Mouse (Mus musculus) midbrain, embryonic 15.5 days (tissue): Measurements from ENCODE around the gene Mycs. TPM values are rescaled to one million over a fixed set of nuclear protein-coding genes. Genes with fewer than 3 reads are reported as not detected.

Experiments
- ATAC-seq: fragments of 200-750 bp; cut with Nextera tagmentation; replicated peaks from 2 replicates; pipeline ENCODE4 v1.8.0; 2017; ENCODE audit warnings: moderate TSS enrichment
- H3K27ac ChIP-seq: fragments of 300-500 bp; sonication (generic); 2 replicates; pipeline ENCODE4 v1.5.1; 2015; ENCODE audit warnings: mild to moderate bottlenecking, inconsistent platforms
- H3K27me3 ChIP-seq: fragments of 300-500 bp; sonication (generic); replicated peaks from 2 replicates; pipeline ENCODE4 v1.6.1; 2015; ENCODE audit warnings: inconsistent platforms
- H3K36me3 ChIP-seq: fragments of 300-500 bp; sonication (generic); replicated peaks from 2 replicates; pipeline ENCODE4 v1.6.1; 2015; ENCODE audit warnings: inconsistent platforms
- H3K4me1 ChIP-seq: fragments of 300-500 bp; sonication (generic); 2 replicates; pipeline ENCODE4 v1.6.1; 2015; ENCODE audit warnings: inconsistent platforms
- H3K4me2 ChIP-seq: fragments of 300-500 bp; sonication (generic); 2 replicates; pipeline ENCODE4 v1.6.1; 2015; ENCODE audit warnings: inconsistent platforms, mild to moderate bottlenecking, moderate library complexity
- H3K4me3 ChIP-seq: fragments of 300-500 bp; sonication (generic); 2 replicates; pipeline ENCODE4 v1.5.1; 2015; ENCODE audit warnings: mild to moderate bottlenecking, inconsistent platforms
- H3K9ac ChIP-seq: fragments of 300-500 bp; sonication (generic); 2 replicates; pipeline ENCODE4 v1.6.1; 2015; ENCODE audit warnings: mild to moderate bottlenecking, inconsistent platforms
- H3K9me3 ChIP-seq: fragments of 300-500 bp; sonication (generic); 2 replicates; pipeline ENCODE4 v1.6.1; 2016; ENCODE audit warnings: inconsistent platforms
- WGBS: fragments of 180-500 bp; shearing (Covaris S2); methylation state at CpG from one replicate; pipeline ENCODE4 v1.1.7; 2015; ENCODE audit warnings: mixed read lengths; 5-methylcytosine and 5-hydroxymethylcytosine counted together
- polyA plus RNA-seq: library from polyadenylated mRNA; unstranded; fragments of >200 nt; fragmentation: Nextera tagmentation; extraction: Ambion mirVana; gene quantifications from 2 replicates; pipeline ENCODE4 v1.2.1, GENCODE M21; 2015

The Mycs gene
- 0.11 TPM in 1 of 2 replicates, not detected in the other for polyA plus RNA-seq

DNA sequence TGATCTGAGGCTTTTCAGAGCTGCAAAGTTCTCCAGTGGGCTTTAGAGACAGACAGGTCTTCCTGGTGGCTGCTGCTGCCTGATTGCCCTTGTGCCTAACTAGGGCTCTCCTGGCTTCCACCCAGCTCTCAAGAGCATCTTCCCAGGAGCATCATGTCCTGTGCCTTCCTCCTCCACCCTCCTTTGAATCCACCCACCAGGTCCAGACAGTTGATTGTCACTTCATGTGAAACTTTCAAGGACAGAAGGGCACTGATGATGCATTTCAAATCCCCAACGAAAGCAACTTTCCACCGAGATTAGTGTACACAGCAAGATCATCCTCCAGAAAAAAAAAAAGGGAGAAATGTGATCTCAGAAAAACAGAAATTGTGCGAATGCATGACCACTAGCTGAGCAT is at the start of gene Mycs:
Gene Mycs (minus strand): TSS at position 101 of the 400 bp plus-strand sequence.
- 83% methylated on average over 3 of the region's 3 CpGs for WGBS
- H3K27ac ChIP-seq: no peak within 1 kb of the TSS
- H3K9me3 ChIP-seq: no peaks in the 10 kb centered on the region
- no peaks in the 10 kb centered on the region for H3K27me3 ChIP-seq
- H3K4me2 ChIP-seq: peak within 1 kb of the TSS; percentile 46
- no peaks in the 10 kb centered on the region for H3K36me3 ChIP-seq
- ATAC-seq: no peak
- no peak within 1 kb of the TSS for H3K9ac ChIP-seq
- no peaks in the 10 kb centered on the region for H3K4me1 ChIP-seq
- H3K4me3 ChIP-seq: peak within 1 kb of the TSS; percentile 25

DNA sequence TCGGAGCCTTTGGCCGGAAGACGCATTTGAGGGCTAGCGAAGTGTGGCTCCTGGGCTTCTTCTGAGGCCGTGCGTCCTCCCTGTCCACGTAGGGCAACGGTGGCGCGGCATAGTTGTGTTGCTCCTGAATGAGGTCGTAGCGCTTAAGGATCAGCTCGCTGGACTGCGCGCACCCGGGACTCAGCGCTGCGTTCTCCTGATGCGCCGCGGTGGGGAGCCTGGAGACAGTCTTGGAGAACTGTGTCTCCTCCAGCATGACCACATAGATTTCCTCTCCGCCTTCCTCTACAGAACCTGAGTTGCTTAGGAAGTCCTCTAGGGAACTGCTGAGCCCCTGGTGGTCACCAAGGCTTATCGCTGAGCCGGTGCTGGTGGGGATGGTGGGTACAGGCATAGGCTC is 1.0 kb downstream of the Mycs start:
- no peaks in the 10 kb centered on the region for H3K36me3 ChIP-seq
- ATAC-seq: peak; percentile 52

More for the DNA sequence above, 1.0 kb downstream of the Mycs start:
- Histone ChIP-seq H3K4me1 (no peaks in the 10 kb centered on the region), H3K9ac (no peak overlapping the region), H3K4me2 (peak overlapping the region; percentile 46), H3K27me3 (no peaks in the 10 kb centered on the region), H3K27ac (no peak overlapping the region), H3K4me3 (peak overlapping the region; percentile 25), H3K9me3 (no peaks in the 10 kb centered on the region)
- WGBS: 18% methylated on average over 24 of the region's 24 CpGs

Other genes starting within 250 kb of the Mycs start
- gene Btbd35f7, start 199.8 kb upstream of the Mycs start, polyA plus RNA-seq: not detected in 2 replicates